Mouse (Mus musculus) limb, embryonic 14.5 days (tissue): ENCODE measurements around the gene Anks1. TPM values are rescaled to one million over a fixed set of nuclear protein-coding genes. Genes with fewer than 3 reads are reported as not detected.

ENCODE experiments used
- ATAC-seq: fragments of 200-750 bp; cut with Nextera tagmentation; 2 replicates; pipeline ENCODE4 v1.8.0; 2017; ENCODE audit warnings: low read depth, moderate number of reproducible peaks, moderate TSS enrichment; ENCODE audit not compliant: low FRiP score
- DNase-seq: peaks from one replicate; pipeline ENCODE4 v3.0.0-alpha.2; 2015; ENCODE audit warnings: low spot score
- H3K27ac ChIP-seq: fragments of 300-500 bp; sonication (generic); replicated peaks from 2 replicates; pipeline ENCODE4 v1.5.1; 2014; ENCODE audit warnings: low read depth, mild to moderate bottlenecking, low read length, moderate library complexity, mixed read lengths
- H3K27me3 ChIP-seq: fragments of 300-500 bp; sonication (generic); 2 replicates; pipeline ENCODE4 v1.6.1; 2014; ENCODE audit warnings: low read length, mixed read lengths; ENCODE audit not compliant: control insufficient read depth, insufficient read depth
- H3K36me3 ChIP-seq: fragments of 300-500 bp; sonication (generic); 2 replicates; pipeline ENCODE4 v1.6.1; 2014; ENCODE audit warnings: mild to moderate bottlenecking, low read length, moderate library complexity, mixed read lengths; ENCODE audit not compliant: control insufficient read depth, insufficient read depth
- H3K4me1 ChIP-seq: fragments of 300-500 bp; sonication (generic); 2 replicates; pipeline ENCODE4 v1.6.1; 2014; ENCODE audit warnings: antibody characterized with exemption, low read length, mixed read lengths; ENCODE audit not compliant: control insufficient read depth, insufficient read depth
- H3K4me2 ChIP-seq: fragments of 300-500 bp; sonication (generic); replicated peaks from 2 replicates; pipeline ENCODE4 v1.6.1; 2014; ENCODE audit warnings: low read depth, mild to moderate bottlenecking, low read length, moderate library complexity; ENCODE audit not compliant: severe bottlenecking
- H3K4me3 ChIP-seq: fragments of 300-500 bp; sonication (generic); replicated peaks from 2 replicates; pipeline ENCODE4 v1.5.1; 2014; ENCODE audit warnings: low read length
- H3K9ac ChIP-seq: fragments of 300-500 bp; sonication (generic); 2 replicates; pipeline ENCODE4 v1.6.1; 2014; ENCODE audit warnings: mild to moderate bottlenecking, low read depth, low read length, moderate library complexity; ENCODE audit not compliant: severe bottlenecking
- H3K9me3 ChIP-seq: fragments of 300-500 bp; sonication (generic); 2 replicates; pipeline ENCODE4 v1.6.1; 2016; ENCODE audit warnings: low read length; ENCODE audit not compliant: control insufficient read depth
- POLR2A ChIP-seq: fragments of 200-500 bp; IDR thresholded peaks from 2 replicates; pipeline ENCODE4 v1.8.0; 2012; ENCODE audit warnings: inconsistent platforms, mild to moderate bottlenecking, moderate library complexity, borderline replicate concordance; ENCODE audit not compliant: insufficient read depth, insufficient read length; ENCODE audit errors: extremely low read depth
- WGBS: fragments of 180-500 bp; shearing (Covaris S2); extraction: QIAGEN DNeasy Blood & Tissue Kit; methylation state at CpG from one replicate; pipeline ENCODE4 v1.1.7; 2014; 5-methylcytosine and 5-hydroxymethylcytosine counted together
- polyA plus RNA-seq, 2 experiments: library from polyadenylated mRNA; depleted of rRNA in 1 of 2; stranded (reverse) in 1 of 2; unstranded in 1 of 2; fragments of >200 nt; fragmentation: Nextera tagmentation in 1 of 2; extraction: Ambion mirVana in 1 of 2; gene quantifications; 2 replicates each; pipeline versions ENCODE4 v1.2.1 to v1.2.3; 2012 to 2014

Gene Anks1
- polyA plus RNA-seq, 2 experiments: 14.6 to 40.6 TPM

GRCm38 (mm10) chr17:27969896-27970295 lies 60.8 kb downstream of the Anks1 start:
- 88% methylated on average over 5 of the region's 5 CpGs for WGBS

GRCm38 (mm10) chr17:27970305-27970704 lies 61.2 kb downstream of the Anks1 start:
- no peak overlapping the region for H3K27ac ChIP-seq
- no peak overlapping the region for H3K4me3 ChIP-seq
- no peak for ATAC-seq
- H3K4me2 ChIP-seq: no peak overlapping the region
- H3K27me3 ChIP-seq: no peaks in the 10 kb centered on the region
- no peaks in the 10 kb centered on the region for H3K9me3 ChIP-seq
- no peak overlapping the region for H3K9ac ChIP-seq
- TF ChIP-seq POLR2A: no peak
- 70% methylated on average over 5 of the region's 5 CpGs for WGBS
- H3K4me1 ChIP-seq: peaks cover 11% of the 10 kb centered on the region
- 0 out of 2 replicates have a peak, but pooled peaks cover 3% of the 10 kb centered on the region for H3K36me3 ChIP-seq
- DNase-seq: no peak

More at GRCm38 (mm10) chr17:27969896-27970295, 60.8 kb downstream of the Anks1 start:
- no peak for DNase-seq
- TF ChIP-seq POLR2A: no peak
- Histone ChIP-seq H3K4me1 (peaks cover 11% of the 10 kb centered on the region), H3K36me3 (no peaks in the 10 kb centered on the region), H3K4me2 (no peak overlapping the region), H3K9me3 (no peaks in the 10 kb centered on the region), H3K9ac (no peak overlapping the region), H3K4me3 (no peak overlapping the region), H3K27me3 (no peaks in the 10 kb centered on the region), H3K27ac (no peak overlapping the region)
- ATAC-seq: no peak

GRCm38 (mm10) chr17:27971496-27971895 lies 62.4 kb downstream of the Anks1 start:
- no peak for TF ChIP-seq POLR2A
- Histone ChIP-seq H3K9me3 (no peaks in the 10 kb centered on the region), H3K36me3 (peaks cover 15% of the 10 kb centered on the region), H3K4me2 (no peak overlapping the region), H3K4me1 (peaks cover 11% of the 10 kb centered on the region), H3K27me3 (no peaks in the 10 kb centered on the region), H3K9ac (no peak overlapping the region), H3K27ac (no peak overlapping the region), H3K4me3 (no peak overlapping the region)
- ATAC-seq (no peak), DNase-seq (peak; percentile 91)
- 70% methylated on average over 9 of the region's 9 CpGs for WGBS

GRCm38 (mm10) chr17:27973337-27973736 lies 64.2 kb downstream of the Anks1 start:
- no peak overlapping the region for H3K27ac ChIP-seq
- peaks cover 11% of the 10 kb centered on the region for H3K4me1 ChIP-seq
- H3K36me3 ChIP-seq: peaks cover 30% of the 10 kb centered on the region
- ATAC-seq: no peak
- no peak for DNase-seq
- H3K27me3 ChIP-seq: no peaks in the 10 kb centered on the region
- WGBS: 62% methylated on average over 4 of the region's 4 CpGs
- no peak overlapping the region for H3K4me2 ChIP-seq
- H3K9ac ChIP-seq: no peak overlapping the region
- TF ChIP-seq POLR2A: no peak
- H3K9me3 ChIP-seq: no peaks in the 10 kb centered on the region
- H3K4me3 ChIP-seq: no peak overlapping the region

- DNase-seq (no peak), ATAC-seq (no peak)
- H3K9ac ChIP-seq: no peak overlapping the region
- no peak overlapping the region for H3K4me2 ChIP-seq
- TF ChIP-seq POLR2A: no peak
- H3K27me3 ChIP-seq: no peaks in the 10 kb centered on the region
- H3K4me3 ChIP-seq: no peak overlapping the region
- WGBS: 93% methylated on average over 14 of the region's 14 CpGs
- peaks cover 30% of the 10 kb centered on the region for H3K36me3 ChIP-seq
- no peaks in the 10 kb centered on the region for H3K9me3 ChIP-seq
- peaks cover 5% of the 10 kb centered on the region for H3K4me1 ChIP-seq
- H3K27ac ChIP-seq: no peak overlapping the region
Measured at GRCm38 (mm10) chr17:27976266-27976665, 67.2 kb downstream of the Anks1 start.
